Mouse (Mus musculus) layer of hippocampus, adult 9-10 months (tissue): Measurements from ENCODE around the gene Myh6.
"Not testable (repeated sequence)": the region's sequence is repeated elsewhere in the genome, so short reads cannot be mapped to it uniquely, and the experiment has no call there.

Source experiments
- DNase-seq: peaks from one replicate; pipeline ENCODE4 v3.0.0; 2022; ENCODE audit warnings: low spot score

Myh6 gene

DNA sequence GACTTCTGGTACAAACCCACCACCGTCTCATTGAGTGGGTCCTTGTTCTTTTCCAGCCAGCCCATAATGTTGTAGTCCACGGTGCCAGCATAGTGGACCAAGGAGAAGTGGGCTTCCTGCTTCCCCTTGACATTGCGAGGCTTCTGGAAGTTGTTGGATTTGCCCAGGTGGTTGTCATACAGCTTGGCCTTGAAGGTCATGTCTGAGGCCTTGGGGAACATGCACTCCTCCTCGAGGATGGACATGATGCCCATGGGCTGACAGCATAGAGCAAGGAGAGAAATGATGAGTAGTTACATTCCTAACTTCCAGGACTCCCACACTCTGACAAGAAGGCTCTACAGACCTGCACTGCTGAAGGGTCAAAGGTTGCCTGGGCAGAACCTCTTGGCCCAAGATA lies 8.2 kb downstream of the Myh6 start:
- no peak for DNase-seq

DNA sequence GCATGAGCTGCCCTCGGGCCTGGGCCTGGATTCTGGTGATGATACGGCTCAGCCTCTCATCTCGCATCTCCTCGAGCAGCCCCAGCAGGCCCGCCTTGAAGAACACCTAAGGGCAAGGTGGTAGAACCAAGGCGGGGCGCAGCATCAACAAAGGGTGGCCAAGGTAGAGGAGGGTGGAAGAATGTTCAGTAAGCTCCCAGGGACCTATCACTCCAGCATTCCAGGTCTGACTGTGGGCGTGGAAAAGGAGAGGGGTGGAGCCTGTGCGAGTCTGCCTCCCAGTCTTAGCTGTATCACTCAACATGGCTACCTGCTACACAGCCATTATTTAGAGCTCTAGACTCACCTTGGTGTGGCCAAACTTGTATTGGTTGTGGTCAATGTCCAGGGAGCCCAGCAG lies 10.2 kb downstream of the Myh6 start:
- DNase-seq, result no peak

DNA sequence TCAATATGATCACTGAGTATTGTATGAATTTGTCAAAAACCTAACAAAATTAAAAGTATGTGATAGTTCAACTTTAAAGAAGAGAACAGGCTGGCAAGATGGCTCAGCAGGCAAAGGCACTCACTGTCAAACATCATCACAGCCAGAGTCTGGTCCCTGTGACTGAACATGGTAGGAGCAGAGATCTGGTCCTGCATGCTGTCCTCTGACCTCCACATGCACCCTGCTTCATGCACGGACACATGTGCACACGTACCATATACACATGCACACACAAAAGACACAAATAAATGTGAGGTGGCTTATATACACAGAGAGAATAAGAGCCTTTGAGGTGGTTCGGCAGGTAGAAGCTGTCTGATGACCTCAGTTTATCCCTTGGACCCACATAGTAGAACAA lies 11.2 kb downstream of the Myh6 start:
- DNase-seq, result no peak

DNA sequence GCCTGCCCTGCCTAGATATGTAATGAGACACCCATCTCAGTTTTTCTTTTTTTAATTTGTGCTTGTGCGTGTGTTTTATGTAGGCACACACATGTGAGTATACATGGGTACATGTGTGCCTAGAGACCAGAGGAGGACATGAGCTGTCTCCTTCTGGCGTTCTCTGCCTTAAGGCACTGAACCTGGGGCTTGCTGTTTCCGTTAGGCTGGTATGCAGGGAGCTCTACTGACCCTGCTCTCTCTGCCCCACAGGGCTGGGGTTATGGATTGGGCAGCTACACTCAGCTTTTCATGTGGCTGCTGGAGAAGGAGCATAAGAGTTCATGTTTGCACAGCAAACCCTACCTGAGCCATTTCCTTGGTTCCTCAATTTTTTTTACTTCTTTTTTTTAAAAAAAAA lies 12.3 kb downstream of the Myh6 start:
- no peak for DNase-seq

DNA sequence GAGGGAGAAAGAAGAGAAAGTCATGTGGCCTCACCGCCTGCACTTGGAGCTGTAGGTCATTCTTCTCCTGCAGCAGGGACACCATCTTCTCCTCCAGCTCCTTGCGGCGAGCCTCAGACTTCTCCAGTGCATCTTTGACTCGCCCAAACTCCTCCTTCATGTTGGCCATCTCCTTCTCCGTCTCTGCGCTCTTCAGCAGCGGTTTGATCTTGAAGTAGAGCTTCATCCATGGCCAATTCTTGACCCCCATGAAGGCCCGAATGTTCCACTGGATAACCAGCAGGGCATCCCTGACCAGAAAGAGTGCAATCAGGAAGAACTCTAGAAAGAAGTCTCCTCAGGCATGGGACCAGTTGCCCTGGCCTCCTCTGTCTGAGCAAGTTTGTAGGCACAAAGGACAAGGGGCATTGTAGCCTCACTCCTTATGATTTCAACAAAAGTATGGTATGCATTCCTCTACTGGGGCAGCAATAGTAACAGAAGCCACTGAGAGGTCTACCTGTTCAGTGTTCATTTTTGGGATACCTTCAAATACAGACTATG lies 13.0 kb downstream of the Myh6 start:
- no peak for DNase-seq

DNA sequence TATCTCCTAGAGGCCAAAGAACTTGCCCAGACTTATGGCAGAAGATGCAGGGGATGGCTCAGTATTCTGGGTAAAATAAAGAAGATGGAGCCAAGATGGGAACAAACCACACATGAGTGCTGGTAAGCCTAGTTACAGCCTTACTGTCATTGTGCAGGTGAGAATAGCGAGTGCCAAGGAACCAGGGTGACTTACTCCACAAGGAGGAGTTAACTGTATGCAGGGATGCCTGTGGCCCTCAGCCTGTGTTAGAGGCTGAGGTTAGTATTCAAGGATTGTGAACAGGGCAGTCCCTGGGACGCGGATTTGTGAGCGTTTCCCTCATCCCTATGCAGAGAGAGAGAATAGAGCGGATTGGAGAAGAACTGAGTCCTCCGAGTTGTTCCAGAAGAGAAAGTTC lies 15.1 kb downstream of the Myh6 start:
- DNase-seq, result no peak

DNA sequence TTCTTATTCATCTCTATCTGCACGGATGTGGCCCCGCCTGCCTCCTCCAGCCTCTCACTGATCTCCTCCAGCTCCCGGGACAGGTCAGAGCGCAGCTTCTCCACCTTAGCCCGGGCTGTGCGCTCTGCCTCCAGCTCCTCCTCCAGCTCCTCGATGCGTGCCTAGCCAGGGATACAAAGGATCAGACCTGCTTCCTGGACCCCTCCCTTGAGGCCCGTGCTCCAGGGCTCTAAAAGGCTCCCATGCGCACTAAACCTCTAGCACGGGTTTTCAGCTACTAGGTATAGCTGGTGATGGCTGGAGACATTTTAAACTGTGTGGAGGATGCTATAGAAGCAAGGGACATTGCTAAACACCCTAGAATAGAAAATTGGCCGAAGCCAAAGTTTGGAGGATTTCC lies 16.2 kb downstream of the Myh6 start:
- no peak for DNase-seq

DNA sequence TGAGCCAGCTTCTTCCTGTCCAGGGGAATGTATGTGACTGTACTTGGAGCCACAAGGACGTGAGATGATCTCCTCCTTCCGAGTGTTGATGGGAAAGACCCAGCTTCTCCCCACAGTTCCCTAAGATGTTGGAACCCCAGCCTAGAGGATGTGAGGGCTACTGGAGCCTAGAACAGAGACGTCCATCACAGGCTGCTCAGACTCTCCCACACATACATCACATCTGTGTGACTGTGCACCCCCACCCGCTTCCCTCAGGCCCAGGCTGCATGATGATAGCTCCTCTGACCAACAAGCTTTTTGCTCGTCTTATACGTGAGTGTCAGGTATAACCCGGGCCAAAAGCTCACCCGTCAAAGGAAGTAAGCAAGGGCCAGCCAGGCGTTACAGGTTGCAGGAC lies 17.9 kb downstream of the Myh6 start:
- no peak for DNase-seq

DNA sequence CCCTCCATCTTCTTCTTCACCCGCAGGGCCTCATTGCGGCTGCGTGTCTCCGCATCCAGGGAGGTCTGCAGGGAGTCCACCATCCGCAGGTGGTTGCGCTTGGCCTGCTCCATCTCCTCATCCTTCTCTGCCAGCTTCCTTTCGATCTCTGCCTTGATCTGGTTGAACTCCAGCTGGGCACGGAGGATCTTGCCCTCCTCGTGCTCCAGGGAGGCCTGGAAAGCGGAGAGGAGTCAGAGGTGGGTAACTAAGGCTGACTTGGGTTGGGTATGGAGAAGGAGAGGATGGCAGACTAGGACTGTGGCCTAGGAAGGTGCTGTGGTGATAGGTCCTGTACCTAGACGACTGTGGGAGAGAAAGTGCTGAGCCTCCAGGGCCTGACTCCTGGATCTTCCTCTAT lies 19.7 kb downstream of the Myh6 start:
- not testable (repeated sequence) for DNase-seq

DNA sequence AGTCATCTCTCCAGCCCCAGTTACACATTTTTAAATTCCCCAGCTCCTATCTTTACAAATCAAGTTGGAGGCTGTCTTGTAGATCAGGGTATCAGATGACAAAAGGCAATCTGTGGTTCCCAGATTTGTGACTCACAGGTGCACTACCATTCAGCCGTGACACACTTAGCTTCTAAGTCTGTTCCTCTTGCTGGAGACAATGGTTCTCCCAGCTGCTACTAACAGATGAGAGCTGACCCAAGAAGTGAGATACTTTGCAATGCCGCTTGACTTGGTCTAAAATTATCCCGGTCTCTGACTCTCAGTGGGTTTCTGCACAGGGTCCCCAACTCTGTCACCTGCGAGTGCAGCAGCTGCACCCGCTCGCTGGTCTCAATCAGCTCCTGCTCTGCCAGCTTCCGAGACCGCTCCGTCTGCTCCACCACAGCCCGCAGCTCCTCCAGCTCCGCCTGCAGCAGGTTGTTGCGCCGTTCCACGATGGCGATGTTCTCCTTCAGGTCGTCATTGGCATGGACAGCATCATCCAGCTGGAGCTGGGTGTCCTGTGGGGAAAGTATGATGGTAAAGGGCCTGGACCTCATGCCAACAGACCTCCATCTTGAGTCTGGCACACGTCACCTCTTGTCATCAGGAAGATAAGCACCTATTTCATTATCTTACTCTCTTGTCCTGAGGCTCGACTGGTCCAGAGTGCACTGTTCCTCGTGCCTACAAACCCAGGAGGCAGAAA lies 20.6 kb downstream of the Myh6 start:
- DNase-seq, result no peak

DNA sequence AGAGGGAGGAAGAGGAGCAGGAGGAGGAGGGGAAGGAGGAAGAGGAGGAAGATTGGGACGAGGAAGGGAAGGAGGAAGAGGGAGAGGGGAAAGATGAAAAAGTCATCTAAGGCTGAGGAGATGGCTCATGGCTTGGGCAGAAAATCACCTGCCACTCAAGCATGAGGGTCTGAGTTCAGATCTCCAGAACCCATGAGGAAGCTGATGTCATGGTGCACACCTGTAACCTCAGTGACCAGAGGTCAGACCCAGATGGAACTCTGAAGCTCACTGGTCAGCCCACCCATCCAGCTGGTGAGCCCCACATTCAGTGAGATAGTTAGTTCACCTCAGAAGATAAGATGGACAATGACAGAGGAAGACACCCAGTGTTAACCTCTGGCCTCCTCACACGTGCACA lies 21.8 kb downstream of the Myh6 start:
- DNase-seq, result no peak

DNA sequence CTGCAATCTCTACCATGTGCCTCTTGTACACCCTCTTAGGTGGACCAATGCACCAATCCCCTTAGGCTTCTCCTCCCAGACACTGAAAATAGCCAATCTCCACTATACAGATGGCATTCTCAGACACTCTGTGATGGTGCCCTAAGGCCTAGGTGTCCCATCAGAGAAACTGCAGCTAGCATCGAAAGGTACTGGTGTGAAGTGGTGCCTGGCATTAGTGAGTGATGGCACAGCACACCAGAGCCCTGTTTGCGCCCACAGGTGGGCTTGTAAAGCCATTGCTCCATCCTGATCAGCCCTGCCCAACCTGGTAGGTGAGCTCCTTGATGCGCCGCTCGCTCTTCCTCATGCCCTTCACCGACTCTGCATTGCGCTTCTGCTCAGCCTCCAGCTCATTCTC lies 22.8 kb downstream of the Myh6 start:
- DNase-seq, result no peak

DNA sequence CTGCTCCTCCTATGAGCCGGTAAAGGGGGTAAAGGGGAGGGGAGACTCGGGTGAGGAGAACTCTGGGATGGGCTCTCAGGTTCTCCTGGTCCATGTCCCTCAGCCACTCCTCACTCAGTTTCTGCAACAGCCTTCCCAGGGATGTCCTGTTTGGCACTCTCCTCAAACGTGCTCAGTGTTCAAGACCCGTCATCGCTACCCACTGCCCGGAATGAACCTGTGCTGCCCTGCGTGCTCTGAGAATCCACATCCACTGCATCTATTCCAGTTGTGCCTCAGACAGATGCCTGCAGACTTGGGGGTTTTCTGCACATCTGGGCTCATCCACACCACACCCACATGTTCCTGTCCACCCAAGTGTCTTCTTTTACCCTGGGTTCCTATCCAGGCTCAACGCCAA lies 24.2 kb downstream of the Myh6 start:
- DNase-seq, result no peak

DNA sequence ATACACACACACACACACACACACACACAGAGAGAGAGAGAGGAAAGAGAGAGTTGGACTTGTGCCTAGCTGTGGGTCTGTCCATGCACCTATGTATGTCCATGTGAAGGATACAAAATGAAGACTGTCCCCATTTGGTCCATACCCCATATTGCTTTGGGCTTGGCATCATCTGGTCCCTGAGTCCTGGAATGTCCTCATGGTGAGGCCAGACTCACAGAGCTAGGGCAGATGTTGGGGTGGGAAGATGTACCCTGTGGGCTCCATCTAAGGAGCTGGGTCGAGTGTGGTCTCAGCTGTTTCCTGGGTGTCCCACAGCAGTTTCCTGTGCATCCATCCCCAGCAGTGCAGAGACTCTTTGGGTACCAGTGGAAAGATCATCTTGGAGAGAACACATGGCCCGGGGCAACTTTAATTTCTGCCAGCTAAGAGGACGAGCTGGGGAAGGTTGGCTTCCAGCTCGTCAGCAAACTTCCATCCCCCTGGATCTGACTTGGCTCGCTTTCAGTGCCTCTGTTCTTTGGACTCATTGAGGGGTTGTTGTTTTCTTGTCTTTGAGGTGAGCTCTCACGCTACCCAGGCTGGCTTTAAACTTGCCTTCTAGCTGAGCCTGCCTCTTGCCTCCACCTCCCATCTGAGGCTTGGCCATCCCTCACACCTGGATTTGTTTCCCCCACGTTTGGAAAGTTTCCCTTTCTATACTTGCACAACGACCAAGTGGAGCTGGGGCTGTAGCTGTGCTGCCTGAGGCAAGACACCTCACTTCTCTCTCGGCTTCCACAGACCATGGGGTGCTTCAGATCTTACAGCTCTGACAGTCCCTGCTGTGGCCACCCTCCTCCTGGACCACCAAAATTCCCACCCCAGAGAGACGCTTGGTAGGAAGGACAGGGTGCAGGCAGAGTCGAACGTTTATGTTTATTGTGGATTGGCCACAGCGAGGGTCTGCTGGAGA lies 25.4 kb downstream of the Myh6 start:
- DNase-seq, result no peak

DNA sequence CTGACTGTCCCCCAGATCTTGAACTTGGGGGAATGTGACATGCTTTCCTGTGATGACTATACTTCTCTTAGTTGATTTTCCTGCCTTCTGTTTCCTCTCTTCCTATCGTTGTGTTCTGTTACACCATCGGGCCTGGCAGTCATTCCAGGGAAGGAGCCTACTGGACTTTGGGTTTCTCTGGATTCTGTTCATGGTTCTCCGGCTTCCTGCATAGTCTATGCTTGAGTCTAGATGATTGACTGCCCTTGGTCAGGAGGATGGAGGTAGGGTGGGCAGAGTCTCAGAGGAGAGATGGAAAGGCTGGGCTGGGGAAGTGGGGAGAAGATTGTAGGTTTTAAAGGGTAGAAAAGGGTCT lies 26.6 kb downstream of the Myh6 start:
- DNase-seq, result no peak

DNA sequence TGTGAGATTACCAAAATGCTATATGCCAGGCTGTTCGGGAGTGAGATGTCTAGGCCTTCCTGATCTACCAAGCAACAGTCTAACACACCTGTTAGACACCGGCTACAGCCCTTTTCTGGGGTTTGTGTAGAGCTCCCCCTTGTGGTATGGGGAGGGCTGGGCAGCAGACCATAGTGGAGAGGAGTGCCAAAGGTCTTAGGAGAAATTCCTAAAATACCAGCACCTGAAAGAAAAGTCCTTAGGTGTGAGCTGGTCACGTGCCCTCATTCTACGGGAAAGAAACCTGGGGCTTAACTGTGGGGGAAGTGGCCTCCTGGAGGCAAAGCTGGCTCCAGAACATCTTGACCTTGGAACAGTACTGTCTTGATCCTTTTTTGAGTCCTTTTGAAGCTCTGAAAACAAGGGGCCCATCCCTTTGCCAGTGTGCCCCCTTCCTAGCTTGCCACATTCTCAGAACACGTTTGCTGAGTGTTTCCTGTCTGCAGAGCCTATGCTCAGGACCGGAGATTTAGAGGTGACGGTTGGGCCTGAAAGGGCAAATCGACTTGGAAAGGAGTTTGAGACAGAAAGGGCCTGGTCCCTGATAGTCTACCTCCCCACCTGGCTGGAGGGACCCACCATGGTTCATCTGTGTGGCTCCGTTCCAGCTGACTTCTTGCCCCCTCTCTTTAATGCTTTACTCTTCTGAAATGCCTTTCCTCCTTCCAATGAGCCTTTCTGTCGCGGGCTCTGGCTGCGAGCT lies 27.1 kb downstream of the Myh6 start:
- peak; percentile 22 for DNase-seq

DNA sequence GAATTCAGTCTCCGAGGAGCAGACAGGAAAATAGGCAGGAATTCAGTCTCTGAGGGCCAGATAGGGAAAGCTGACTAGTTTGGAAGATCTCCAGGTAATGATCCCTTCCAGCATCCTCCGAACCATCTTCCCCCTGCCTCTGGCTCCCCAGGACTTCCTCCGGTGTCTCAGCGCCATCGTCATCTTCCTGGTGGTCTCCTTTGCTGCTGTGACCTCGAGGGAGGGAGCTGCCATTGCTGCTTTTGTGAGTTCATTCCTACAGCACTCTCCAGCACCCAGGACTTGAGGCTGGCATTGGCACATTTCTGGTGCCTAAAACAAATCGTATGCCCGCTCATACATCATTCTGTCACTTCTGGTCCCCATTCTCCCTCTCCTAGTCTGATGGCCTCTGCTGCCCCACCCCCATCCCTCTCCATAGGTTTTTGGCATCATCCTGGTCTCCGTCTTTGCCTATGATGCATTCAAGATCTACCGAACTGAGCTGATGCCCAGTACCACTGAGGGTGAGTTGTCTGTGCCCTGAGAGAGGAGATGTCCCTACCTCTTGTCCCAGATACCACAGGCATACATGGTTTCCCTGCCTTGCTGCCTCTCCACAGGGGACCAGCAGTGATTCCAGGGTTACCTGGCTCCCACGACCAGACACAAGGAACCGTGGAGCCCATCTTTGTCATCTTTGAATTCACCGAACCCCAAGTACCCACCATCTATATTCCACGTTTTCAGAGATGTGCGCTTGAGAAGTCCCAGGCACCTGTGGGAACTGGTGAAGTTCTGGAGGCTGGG lies 28.1 kb downstream of the Myh6 start:
- no peak for DNase-seq

DNA sequence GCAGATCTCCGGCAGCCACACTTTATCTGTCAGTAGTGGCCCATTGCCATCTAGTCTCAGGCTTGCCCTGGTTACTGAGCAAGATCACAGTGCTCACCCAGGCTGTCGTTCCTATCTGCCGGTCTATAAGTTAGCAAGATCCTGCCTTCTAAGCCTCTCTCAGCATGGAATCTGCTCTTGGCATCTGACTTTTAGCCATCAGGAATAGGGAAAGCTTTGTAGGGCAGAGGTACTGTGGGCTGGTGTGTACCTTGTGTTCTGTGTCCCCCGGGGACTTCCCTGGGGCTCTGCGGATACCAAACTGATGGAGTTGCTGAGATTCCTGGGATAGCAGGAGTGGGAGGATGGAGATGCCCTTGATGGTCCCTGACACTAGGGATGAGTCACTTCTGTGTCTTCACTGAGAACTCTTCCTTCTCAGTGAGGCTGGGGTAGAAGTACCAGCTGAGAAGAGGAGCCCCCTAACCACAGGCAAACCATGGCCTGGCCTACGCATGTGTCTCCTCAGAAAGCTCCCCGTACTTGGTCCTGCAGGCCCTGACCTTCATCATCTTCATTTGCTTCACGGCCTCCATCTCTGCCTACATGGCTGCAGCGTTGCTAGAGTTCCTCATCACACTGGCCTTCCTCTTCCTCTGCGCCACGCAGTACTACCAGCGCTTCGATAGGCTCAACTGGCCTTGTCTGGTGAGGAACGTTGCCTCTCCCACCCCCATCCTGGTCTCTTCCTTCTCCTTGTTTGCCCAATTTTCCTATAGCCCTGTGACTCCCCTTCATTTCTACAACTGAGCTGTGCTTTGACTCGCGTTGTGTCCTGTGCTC lies 29.2 kb downstream of the Myh6 start:
- DNase-seq, result no peak

DNA sequence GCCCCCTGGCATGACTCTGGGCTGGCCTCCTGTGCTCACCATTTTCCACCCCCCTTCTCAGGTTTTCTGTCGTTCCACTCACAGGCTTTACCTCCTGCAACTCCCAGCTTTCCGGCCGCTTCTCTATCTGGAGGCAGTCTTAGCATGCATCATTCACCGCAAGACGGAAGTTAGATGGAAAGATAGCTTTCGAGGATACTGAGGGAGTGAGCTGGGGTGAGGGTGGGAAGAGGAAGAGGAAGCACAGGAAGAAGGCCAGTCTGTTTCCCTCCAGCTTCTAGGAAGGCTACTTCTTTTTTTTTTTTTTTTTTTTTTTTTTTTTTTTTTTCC lies 29.9 kb downstream of the Myh6 start:
- no peak for DNase-seq

DNA sequence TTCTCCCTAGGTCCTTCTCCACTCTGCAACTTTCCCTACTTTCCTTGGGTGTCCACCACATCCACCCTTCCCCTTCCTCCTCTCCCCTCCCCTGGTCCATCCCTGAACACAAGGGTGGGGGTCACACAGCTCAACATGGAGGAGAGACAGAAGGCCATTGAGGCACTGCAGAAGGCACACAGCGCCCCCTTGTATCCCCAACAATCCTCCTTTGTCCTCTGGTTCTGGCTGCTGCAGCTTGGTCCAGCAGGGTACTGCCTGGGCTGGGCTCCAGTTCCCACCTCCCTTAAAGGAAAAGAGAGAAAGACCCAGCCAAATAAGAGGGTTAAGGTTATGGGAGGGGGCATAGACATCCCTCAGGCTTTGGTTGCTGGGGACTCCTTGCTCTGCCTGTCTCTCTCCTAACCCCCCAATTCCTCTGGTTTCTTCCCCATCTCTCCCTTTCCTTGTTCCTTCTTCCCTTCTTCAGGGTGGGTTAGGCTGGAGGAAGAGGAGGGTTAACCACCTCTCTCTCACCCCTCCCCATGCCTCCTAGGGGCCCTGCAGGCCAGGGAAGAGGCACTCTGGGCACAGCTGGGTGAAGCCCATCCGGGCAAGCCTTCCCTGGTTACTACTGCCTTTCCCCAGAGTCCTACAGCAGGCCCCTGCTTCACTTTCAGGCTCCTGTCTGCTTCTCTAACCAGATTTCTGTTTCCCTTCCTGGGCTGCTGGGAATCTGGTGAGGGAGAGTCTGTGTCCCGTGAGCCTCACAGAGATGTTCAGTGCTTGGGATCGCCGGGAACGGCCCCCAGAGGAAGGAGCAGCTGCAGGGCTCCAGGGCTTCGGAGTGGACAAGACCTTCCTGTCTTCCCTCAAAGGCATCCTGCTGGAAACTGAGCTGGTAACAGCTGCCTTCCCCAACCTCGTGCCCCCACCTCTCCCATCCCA lies 30.6 kb downstream of the Myh6 start, which contains the start of gene Cmtm5:
Gene Cmtm5, plus strand, starts transcription at position 358 of the 927 bp plus-strand sequence.
- peak; percentile 40 for DNase-seq
